Mouse (Mus musculus) heart, embryonic 14.5 days (tissue): ENCODE results near the gene Trib3. TPM values are rescaled to one million over a fixed set of nuclear protein-coding genes. Genes with fewer than 3 reads are reported as not detected.

Experiments used
- ATAC-seq: fragments of 200-750 bp; cut with Nextera tagmentation; 2 replicates; pipeline ENCODE4 v1.8.0; 2017; ENCODE audit warnings: low read depth, moderate TSS enrichment; ENCODE audit not compliant: insufficient number of reproducible peaks, insufficient read depth, low FRiP score
- H3K27ac ChIP-seq, 2 experiments: fragments of 200-500 bp in 1 of 2; fragments of 300-500 bp in 1 of 2; sonication (generic) in 1 of 2; replicated peaks in 1 of 2; 2 replicates each; pipeline ENCODE4 v1.5.1; 2012 to 2014; ENCODE audit warnings: low read depth in 2 of 2, low read length in 2 of 2, control low read depth in 1 of 2, mild to moderate bottlenecking in 1 of 2, mixed read lengths in 1 of 2; ENCODE audit not compliant: control insufficient read depth in 1 of 2, insufficient read depth in 1 of 2
- H3K27me3 ChIP-seq: fragments of 300-500 bp; sonication (generic); 2 replicates; pipeline ENCODE4 v1.6.1; 2014; ENCODE audit warnings: mild to moderate bottlenecking, low read length, control low read depth; ENCODE audit not compliant: control insufficient read depth, insufficient read depth
- H3K36me3 ChIP-seq: fragments of 300-500 bp; sonication (generic); 2 replicates; pipeline ENCODE4 v1.6.1; 2014; ENCODE audit warnings: mild to moderate bottlenecking, control low read depth, low read length, mixed read lengths; ENCODE audit not compliant: control insufficient read depth, insufficient read depth
- H3K4me1 ChIP-seq, 2 experiments: fragments of 200-500 bp in 1 of 2; fragments of 300-500 bp in 1 of 2; sonication (generic) in 1 of 2; 2 replicates each; pipeline ENCODE4 v1.6.1; 2012 to 2014; ENCODE audit warnings: low read length in 2 of 2, control low read depth in 1 of 2, mixed read lengths in 1 of 2; ENCODE audit not compliant: control insufficient read depth in 2 of 2, insufficient read depth in 2 of 2
- H3K4me2 ChIP-seq: fragments of 300-500 bp; sonication (generic); 2 replicates; pipeline ENCODE4 v1.6.1; 2014; ENCODE audit warnings: mild to moderate bottlenecking, low read length
- H3K4me3 ChIP-seq, 2 experiments: fragments of 200-500 bp in 1 of 2; fragments of 300-500 bp in 1 of 2; sonication (generic) in 1 of 2; 2 replicates each; pipeline ENCODE4 v1.5.1; 2012 to 2014; ENCODE audit warnings: low read length in 2 of 2, mild to moderate bottlenecking in 2 of 2, control low read depth in 1 of 2, low read depth in 1 of 2, moderate library complexity in 1 of 2; ENCODE audit not compliant: control insufficient read depth in 1 of 2, insufficient read depth in 1 of 2
- H3K9ac ChIP-seq: fragments of 300-500 bp; sonication (generic); 2 replicates; pipeline ENCODE4 v1.6.1; 2014; ENCODE audit warnings: mild to moderate bottlenecking, low read length
- H3K9me3 ChIP-seq: fragments of 300-500 bp; sonication (generic); 2 replicates; pipeline ENCODE4 v1.6.1; 2016; ENCODE audit warnings: low read length, control low read depth; ENCODE audit not compliant: control insufficient read depth
- WGBS: fragments of 180-500 bp; shearing (Covaris S2); extraction: QIAGEN DNeasy Blood & Tissue Kit; methylation state at CpG from one replicate; pipeline ENCODE4 v1.1.7; 2014; 5-methylcytosine and 5-hydroxymethylcytosine counted together
- polyA plus RNA-seq: library from polyadenylated mRNA; unstranded; fragments of >200 nt; fragmentation: Nextera tagmentation; extraction: Ambion mirVana; gene quantifications from 2 replicates; pipeline ENCODE4 v1.2.1, GENCODE M21; 2014

Trib3 gene
- polyA plus RNA-seq, 1 experiment from 2014 or later, result 1.8 TPM

DNA sequence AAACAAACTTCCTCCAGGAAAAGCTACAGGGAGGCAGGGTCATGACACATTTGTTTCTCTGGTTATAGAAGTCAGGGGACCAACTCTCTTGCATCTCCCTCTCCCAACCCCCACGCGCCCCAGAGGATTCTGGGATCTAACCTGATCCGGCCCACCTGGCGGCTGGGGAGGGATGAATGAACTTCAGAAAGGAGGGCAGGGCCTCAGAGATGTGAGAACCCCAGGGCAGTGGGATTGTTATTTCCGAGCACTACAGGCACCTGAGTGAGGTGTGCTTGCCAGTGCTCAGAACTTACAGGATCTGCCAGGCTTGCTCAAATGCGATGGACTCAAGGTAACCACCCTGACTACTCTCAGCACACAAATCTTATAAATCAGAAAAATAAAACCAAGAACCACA, 1.6 kb upstream of the Trib3 start:
- H3K27ac ChIP-seq, result no peak overlapping the region
- H3K9ac ChIP-seq, result no peak overlapping the region
- H3K36me3 ChIP-seq, result no peaks in the 10 kb centered on the region
- H3K4me1 ChIP-seq, result peaks cover 12 to 18% of the 10 kb centered on the region in 2 experiments
- no peaks in the 10 kb centered on the region for H3K9me3 ChIP-seq
- H3K27me3 ChIP-seq, result no peaks in the 10 kb centered on the region
- WGBS, result 79% methylated on average over 6 of the region's 6 CpGs
- no peak overlapping the region for H3K4me2 ChIP-seq
- H3K4me3 ChIP-seq, result no peak overlapping the region
- no peak for ATAC-seq

- 53% methylated on average over 5 of the region's 5 CpGs for WGBS
- no peaks in the 10 kb centered on the region for H3K27me3 ChIP-seq
- no peak overlapping the region for H3K9ac ChIP-seq
- no peak overlapping the region for H3K4me2 ChIP-seq
- no peaks in the 10 kb centered on the region for H3K36me3 ChIP-seq
- H3K9me3 ChIP-seq, result no peaks in the 10 kb centered on the region
- H3K27ac ChIP-seq, result no peak overlapping the region
- peaks cover 9 to 16% of the 10 kb centered on the region in 2 experiments for H3K4me1 ChIP-seq
- no peak for ATAC-seq
- no peak overlapping the region for H3K4me3 ChIP-seq
These were observed 1.1 kb upstream of the Trib3 start for GRCm38 (mm10) chr2:152344909-152345308.

GRCm38 (mm10) chr2:152344361-152344760, 529 bp upstream of the Trib3 start:
- Histone ChIP-seq H3K9me3 (no peaks in the 10 kb centered on the region), H3K36me3 (no peaks in the 10 kb centered on the region), H3K4me2 (peak overlapping the region; percentile 84), H3K27ac (peak overlapping the region; percentile 0 to 28; a peak in 2 of 4 replicates), H3K4me3 (peak overlapping the region; percentile 47 to 57), H3K4me1 (peaks cover 9 to 11% of the 10 kb centered on the region in 2 experiments), H3K27me3 (no peaks in the 10 kb centered on the region), H3K9ac (peak overlapping the region; percentile 75)
- no peak for ATAC-seq
- 5% methylated on average over 10 of the region's 10 CpGs for WGBS

DNA sequence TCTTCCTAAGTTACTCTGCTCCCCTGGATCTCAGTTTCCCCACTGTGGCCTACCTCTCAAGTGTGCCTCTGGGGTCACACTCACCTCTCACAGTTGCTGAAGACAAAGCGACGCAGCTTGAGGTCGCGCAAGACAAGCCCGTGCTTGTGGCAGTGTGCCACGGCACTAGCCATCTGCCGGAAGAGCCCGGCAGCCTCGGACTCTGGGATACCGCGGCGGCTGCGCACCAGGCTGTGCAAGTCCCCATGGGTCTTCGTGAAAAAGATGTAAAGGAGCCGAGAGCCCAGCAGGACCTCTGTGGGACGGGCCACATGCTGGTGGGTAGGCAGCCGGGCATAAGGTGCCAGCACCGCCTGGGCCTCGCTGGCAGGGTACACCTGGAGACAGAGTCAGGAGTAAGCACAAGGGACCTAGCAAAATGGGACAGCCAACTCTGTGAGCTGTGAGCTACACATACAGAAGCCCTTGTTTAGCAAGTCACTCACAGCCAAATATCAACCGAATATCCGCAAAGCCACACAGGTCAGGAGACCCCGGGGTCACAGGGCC, 4.1 kb downstream of the Trib3 start:
- H3K4me2 ChIP-seq, result no peak overlapping the region
- 84% methylated on average over 22 of the region's 22 CpGs for WGBS
- H3K9ac ChIP-seq, result no peak overlapping the region
- H3K27ac ChIP-seq, result no peak overlapping the region
- no peaks in the 10 kb centered on the region for H3K36me3 ChIP-seq
- H3K4me3 ChIP-seq, result no peak overlapping the region
- no peaks in the 10 kb centered on the region for H3K9me3 ChIP-seq
- no peak for ATAC-seq
- H3K27me3 ChIP-seq, result no peaks in the 10 kb centered on the region
- H3K4me1 ChIP-seq, result peaks cover 8 to 18% of the 10 kb centered on the region in 2 experiments

- Histone ChIP-seq H3K36me3 (no peaks in the 10 kb centered on the region), H3K4me1 (peaks cover 2 to 11% of the 10 kb centered on the region in 2 experiments), H3K27me3 (no peaks in the 10 kb centered on the region), H3K4me3 (no peak overlapping the region), H3K9ac (no peak overlapping the region), H3K9me3 (no peaks in the 10 kb centered on the region), H3K4me2 (no peak overlapping the region), H3K27ac (no peak overlapping the region)
- ATAC-seq, result no peak
- 83% methylated on average over 13 of the region's 13 CpGs for WGBS
These were observed 5.5 kb downstream of the Trib3 start for GRCm38 (mm10) chr2:152338319-152338718.

DNA sequence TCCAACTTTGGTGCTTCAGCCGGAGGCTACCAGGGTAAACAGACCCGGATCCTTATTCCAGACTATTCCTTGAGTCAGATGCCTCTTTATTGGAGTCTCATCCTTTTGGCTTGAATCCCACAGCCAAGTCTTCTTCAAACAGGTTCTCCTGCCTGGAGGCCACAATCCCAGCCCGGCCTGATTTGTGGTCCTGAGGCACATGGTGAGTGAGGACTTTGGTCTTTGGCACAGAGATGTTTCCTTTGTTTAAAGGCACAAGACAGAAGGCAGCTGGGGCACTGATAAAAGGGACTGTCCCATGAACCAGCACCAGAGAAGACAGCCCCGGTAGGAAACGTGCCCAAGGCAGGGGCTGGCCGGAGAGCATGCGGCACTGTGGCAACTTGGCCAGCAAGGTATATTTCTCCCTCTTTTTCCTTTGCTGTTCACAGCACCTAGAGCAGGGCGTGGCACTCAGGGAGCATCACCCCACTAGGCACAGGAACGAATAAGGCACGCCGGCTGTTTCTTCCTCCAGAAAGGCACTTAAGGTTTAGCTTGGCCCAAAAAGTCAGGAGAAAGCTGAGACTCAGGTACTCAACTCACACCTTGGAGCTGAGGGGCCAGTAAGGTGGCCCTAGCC, 6.1 kb downstream of the Trib3 start:
- 91% methylated on average over 11 of the region's 11 CpGs for WGBS
- Histone ChIP-seq H3K4me2 (no peak overlapping the region), H3K27ac (no peak overlapping the region), H3K4me1 (peaks cover 3 to 7% of the 10 kb centered on the region in 2 experiments), H3K4me3 (no peak overlapping the region), H3K27me3 (no peaks in the 10 kb centered on the region), H3K9me3 (no peaks in the 10 kb centered on the region), H3K36me3 (no peaks in the 10 kb centered on the region), H3K9ac (no peak overlapping the region)
- ATAC-seq, result no peak

GRCm38 (mm10) chr2:152336856-152337255, 7.0 kb downstream of the Trib3 start:
- peaks cover 5 to 7% of the 10 kb centered on the region in 2 experiments for H3K4me1 ChIP-seq
- no peak overlapping the region for H3K4me3 ChIP-seq
- WGBS, result 48% methylated on average over 1 of the region's 1 CpGs
- no peaks in the 10 kb centered on the region for H3K36me3 ChIP-seq
- no peak overlapping the region for H3K9ac ChIP-seq
- no peak overlapping the region for H3K4me2 ChIP-seq
- no peak for ATAC-seq
- no peaks in the 10 kb centered on the region for H3K9me3 ChIP-seq
- no peaks in the 10 kb centered on the region for H3K27me3 ChIP-seq
- H3K27ac ChIP-seq, result no peak overlapping the region
